Mouse (Mus musculus): Measurements from ENCODE around the gene Ccdc32.

Ccdc32 gene

DNA sequence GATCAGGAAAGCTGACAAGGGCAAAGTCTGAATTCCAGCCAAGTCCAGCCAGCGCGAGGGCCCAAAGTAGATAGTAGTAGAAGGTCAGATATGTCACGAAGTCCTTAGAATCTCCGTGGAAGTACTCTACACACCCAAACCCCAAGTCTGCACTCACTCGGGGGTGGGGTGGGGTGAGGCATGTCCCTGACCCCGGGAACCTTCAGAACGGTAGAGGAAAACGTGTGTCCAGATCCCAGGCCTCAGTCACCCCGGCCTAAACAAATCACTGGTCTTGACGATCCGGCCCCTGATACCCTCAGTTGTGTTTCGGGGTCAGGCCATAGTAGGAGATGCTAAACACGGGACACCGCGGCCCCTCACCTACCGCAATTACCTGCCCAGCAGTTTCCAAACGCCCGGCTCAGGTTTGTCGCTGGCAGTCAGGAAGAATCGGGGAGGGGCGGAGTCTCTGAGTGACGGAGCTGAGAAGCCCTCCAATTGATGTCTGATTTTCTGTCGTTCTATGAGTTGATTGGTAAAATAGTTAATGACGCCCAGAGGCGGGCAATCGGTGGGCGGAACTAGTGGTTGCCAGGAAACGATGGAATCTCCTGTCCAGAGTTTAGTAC is at the start of gene Ccdc32:
Ccdc32 (minus strand) TSS at position 453 of the 611 bp plus-strand sequence.
- in situ Hi-C loops (cut with MboI; ENCODE audit: low pct_unique_long_range_greater_than_20kb in 1 of 2, low sequenced_read_pairs in 2 of 2, unreplicated experiment in 1 of 2) = no loop called here

GRCm38 (mm10) chr2:119072397-119072796 is 43.2 kb upstream of the Ccdc32 start:
- in situ Hi-C loops (cut with MboI; ENCODE audit: low pct_unique_long_range_greater_than_20kb in 1 of 2, low sequenced_read_pairs in 2 of 2, unreplicated experiment in 1 of 2) = no loop called here

- in situ Hi-C loops (cut with MboI; ENCODE audit: low pct_unique_long_range_greater_than_20kb in 1 of 2, low sequenced_read_pairs in 2 of 2, unreplicated experiment in 1 of 2) = no loop called here
Measured at GRCm38 (mm10) chr2:119060139-119060538, 30.9 kb upstream of the Ccdc32 start.

- in situ Hi-C loops (cut with MboI; ENCODE audit: low pct_unique_long_range_greater_than_20kb in 1 of 2, low sequenced_read_pairs in 2 of 2, unreplicated experiment in 1 of 2) = no loop called here
Measured at GRCm38 (mm10) chr2:119050132-119050650, 21.0 kb upstream of the Ccdc32 start.

DNA sequence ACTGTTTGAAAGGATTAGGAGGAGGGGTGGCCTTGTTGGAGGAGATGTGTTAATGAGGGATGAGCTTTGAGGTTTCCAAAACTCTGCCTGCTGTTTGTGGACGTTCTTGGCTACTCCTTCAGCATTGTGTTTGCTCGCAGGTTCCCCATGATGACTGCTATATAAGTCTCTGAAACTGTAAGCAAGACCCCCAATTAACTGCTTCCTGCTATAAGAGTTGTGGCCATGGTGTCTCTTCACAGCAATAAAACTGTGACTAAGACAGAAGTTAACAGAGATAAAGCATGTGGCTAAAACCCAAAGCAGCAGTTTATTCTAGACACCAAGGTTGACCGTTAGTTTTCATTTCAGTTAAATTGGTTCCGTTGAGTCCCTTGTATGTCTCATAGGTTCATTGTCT is 18.7 kb upstream of the Ccdc32 start:
- in situ Hi-C loops (cut with MboI; ENCODE audit: low pct_unique_long_range_greater_than_20kb in 1 of 2, low sequenced_read_pairs in 2 of 2, unreplicated experiment in 1 of 2) = no loop called here

DNA sequence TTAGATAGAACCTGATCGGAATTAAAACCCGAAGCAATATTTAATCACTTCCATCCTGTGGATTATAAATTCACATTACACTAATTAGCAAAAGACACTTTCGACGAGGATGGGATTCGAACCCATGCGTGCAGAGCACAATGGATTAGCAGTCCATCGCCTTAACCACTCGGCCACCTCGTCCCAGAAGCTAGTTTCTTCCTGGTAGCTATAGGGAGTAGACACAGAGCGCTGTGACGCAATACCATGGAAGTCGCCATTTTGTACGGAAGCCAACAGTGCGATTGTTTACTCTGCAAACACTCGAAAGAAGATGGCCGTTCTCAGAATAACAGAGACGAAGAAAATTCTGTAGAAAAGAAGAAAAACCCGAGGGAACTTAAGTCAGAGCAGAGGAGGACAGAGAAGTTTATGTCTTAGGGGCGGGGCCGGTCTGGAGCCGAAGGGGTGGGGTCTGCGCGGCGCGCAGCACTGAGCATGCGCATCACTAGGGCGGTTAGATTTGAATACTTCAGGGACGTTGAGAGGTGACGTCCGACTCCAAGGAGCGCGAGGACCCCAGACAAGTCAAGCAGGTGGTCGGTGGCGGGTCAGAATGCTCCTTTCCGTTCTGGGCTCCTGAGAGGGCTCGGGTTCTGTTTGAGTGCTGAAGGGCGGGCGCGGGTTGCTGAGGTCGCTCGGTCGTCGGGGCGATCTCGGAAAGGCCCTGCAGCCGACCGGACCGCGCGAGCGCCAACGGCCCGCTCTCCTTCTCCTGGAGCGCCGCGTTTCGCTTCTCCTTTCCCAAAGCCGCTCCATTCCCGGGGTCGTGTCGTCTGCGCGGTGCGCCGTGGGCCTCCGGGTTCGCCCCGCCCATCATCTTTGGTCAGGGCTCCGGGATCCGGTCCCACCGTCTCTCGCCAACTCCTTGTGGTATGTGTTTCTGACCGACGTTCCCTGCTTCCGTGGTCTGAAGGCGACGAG is 17.7 kb upstream of the Ccdc32 start, which contains the start of gene Knl1:
Knl1 (plus strand) TSS at position 471 of the 963 bp plus-strand sequence.
- in situ Hi-C loops (cut with MboI; ENCODE audit: low pct_unique_long_range_greater_than_20kb in 1 of 2, low sequenced_read_pairs in 2 of 2, unreplicated experiment in 1 of 2) = no loop called here

- in situ Hi-C loops (cut with MboI; ENCODE audit: low pct_unique_long_range_greater_than_20kb in 1 of 2, low sequenced_read_pairs in 2 of 2, unreplicated experiment in 1 of 2) = no loop called here
Measured at GRCm38 (mm10) chr2:119045163-119045562, 16.0 kb upstream of the Ccdc32 start.

- in situ Hi-C loops (cut with MboI; ENCODE audit: low pct_unique_long_range_greater_than_20kb in 1 of 2, low sequenced_read_pairs in 2 of 2, unreplicated experiment in 1 of 2) = loop anchor here in 1 of 2 experiments (5.0 kb wide), 1 partner anchor 609 kb away; no protein-coding TSS in a partner anchor
Measured at GRCm38 (mm10) chr2:119040882-119041281, 11.7 kb upstream of the Ccdc32 start.

- in situ Hi-C loops (cut with MboI; ENCODE audit: low pct_unique_long_range_greater_than_20kb in 1 of 2, low sequenced_read_pairs in 2 of 2, unreplicated experiment in 1 of 2) = no loop called here
Measured at GRCm38 (mm10) chr2:119035397-119035745, 6.2 kb upstream of the Ccdc32 start.

DNA sequence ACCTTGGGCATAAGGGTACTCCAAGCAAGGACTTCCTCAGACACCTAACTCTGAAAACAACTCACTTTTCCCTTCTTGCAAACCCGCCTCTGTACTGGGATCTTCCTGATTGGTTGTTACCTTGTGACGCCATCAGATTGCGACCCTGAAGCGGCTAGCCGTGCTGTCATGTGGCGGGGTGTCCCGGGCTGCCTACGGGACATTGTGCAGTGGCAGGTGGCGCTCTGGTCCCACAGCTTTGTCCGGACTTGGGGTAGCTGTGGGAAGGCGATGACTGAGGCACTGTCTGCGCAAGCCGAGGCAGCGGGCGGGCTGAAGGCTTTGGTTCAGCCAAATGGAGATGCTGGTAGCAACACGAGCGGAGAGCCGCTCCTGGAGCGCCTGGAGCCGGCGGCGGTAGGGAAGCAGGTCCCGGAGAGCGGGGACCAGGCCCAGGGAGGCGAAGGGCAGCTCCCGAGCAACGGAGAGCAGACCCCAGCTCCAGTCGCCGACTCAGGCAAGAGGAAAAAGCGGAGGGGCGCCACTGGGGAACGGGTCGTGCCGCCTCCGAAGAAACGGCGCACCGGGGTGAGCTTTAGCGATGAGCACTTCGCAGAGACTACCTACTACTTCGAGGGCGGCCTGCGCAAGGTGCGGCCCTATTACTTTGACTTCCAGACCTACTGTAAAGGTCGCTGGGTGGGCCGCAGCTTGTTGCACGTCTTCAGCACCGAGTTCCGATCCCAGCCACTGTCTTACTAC is 5.6 kb upstream of the Ccdc32 start, which contains the start of gene Rpusd2:
Rpusd2 (plus strand) TSS at position 135 of the 741 bp plus-strand sequence.
- in situ Hi-C loops (cut with MboI; ENCODE audit: low pct_unique_long_range_greater_than_20kb in 1 of 2, low sequenced_read_pairs in 2 of 2, unreplicated experiment in 1 of 2) = no loop called here

GRCm38 (mm10) chr2:119032191-119032590 is 3.0 kb upstream of the Ccdc32 start:
- in situ Hi-C loops (cut with MboI; ENCODE audit: low pct_unique_long_range_greater_than_20kb in 1 of 2, low sequenced_read_pairs in 2 of 2, unreplicated experiment in 1 of 2) = no loop called here

DNA sequence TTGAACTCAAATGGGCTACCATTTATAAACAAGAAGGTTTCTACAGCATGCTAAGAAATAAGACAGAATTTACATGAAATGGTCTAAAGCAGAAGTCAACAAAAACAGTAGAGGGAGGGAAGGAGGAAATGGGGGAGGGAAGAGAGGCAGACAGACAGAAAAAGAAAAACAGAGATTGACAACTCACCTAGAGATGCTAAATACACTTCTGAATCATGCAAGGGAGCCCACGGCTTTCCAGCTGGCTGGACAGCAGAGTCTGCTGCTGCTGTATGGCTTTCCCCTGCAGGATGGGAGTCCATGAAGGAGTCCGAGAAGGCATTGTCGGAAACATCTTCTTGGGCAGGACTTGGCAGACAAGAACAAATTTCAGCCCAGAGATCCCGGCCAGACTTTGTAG is 2.2 kb downstream of the Ccdc32 start:
- in situ Hi-C loops (cut with MboI; ENCODE audit: low pct_unique_long_range_greater_than_20kb in 1 of 2, low sequenced_read_pairs in 2 of 2, unreplicated experiment in 1 of 2) = no loop called here

DNA sequence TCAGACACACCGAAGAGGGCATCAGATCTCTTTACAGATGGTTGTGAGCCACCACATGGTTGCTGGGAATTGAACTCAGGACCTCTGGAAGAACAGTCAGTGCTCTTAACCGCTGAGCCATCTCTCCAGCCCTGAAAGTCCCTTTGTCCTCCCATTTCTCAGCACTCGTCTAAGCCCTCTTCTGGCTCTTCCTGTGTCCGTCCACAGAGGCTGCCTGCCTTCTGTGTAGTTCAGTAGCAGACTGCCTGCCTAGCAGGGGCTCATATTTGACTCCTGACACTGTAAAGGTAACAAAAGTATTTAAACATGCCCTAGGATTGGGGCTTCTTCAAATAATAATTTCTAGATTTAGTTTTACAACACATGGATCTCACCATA is 4.0 kb downstream of the Ccdc32 start:
- in situ Hi-C loops (cut with MboI; ENCODE audit: low pct_unique_long_range_greater_than_20kb in 1 of 2, low sequenced_read_pairs in 2 of 2, unreplicated experiment in 1 of 2) = no loop called here

GRCm38 (mm10) chr2:119024536-119025238 is 4.5 kb downstream of the Ccdc32 start:
- in situ Hi-C loops (cut with MboI; ENCODE audit: low pct_unique_long_range_greater_than_20kb in 1 of 2, low sequenced_read_pairs in 2 of 2, unreplicated experiment in 1 of 2) = no loop called here

- in situ Hi-C loops (cut with MboI; ENCODE audit: low pct_unique_long_range_greater_than_20kb in 1 of 2, low sequenced_read_pairs in 2 of 2, unreplicated experiment in 1 of 2) = no loop called here
Measured at GRCm38 (mm10) chr2:119023154-119023660, 6.0 kb downstream of the Ccdc32 start.

DNA sequence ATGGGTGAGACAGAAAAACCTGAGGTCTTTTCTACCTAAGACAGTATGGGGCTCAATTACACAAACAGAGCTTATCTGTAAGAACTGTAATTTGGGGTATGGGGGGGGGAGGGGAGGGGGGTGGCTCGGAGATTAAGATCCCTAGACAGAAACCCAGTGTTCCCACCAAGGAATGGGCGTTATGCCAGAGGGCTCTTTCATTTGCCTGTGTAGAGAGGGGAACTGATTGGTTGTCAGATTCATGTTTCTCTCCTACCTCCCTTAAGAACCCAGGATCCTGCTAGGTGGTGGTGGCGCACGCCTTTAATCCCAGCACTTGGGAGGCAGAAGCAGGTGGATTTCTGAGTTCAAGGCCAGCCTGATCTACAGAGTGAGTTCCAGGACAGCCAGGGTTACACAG is 9.7 kb downstream of the Ccdc32 start:
- in situ Hi-C loops (cut with MboI; ENCODE audit: low pct_unique_long_range_greater_than_20kb in 1 of 2, low sequenced_read_pairs in 2 of 2, unreplicated experiment in 1 of 2) = no loop called here

DNA sequence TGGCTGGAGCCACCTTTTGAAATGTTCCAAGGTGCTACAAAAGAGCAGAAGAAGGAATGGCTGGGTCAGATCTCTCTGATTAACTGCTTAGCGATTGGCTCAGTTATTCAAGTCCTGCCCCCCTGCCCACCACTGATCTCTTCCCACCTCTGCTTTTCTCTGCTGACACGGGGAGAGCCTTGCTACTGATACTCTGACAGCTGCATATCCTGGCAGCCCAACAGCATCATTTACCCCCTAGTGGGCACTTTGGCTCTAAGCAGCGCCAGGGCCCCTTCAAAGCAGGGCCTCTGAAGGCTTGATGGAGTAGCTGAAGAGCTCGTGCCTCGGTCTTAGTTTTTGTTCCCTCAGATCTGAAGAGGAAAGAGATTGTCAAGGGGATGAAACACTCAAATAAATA is 10.1 kb downstream of the Ccdc32 start:
- in situ Hi-C loops (cut with MboI; ENCODE audit: low pct_unique_long_range_greater_than_20kb in 1 of 2, low sequenced_read_pairs in 2 of 2, unreplicated experiment in 1 of 2) = no loop called here
